Mouse (Mus musculus): ENCODE measurements around the gene Tead3.

The Tead3 gene

GRCm38 (mm10) chr17:28350466-28351352, at the start of gene Tead3:
Gene Tead3, minus strand, starts transcription at chr17:28350817.
- in situ Hi-C loops (cut with MseI, MboI): no loop called here

- in situ Hi-C loops (cut with MseI, MboI): loop anchor here in 1 of 2 experiments (5.0 kb wide), 1 partner anchor 127 kb away; no protein-coding TSS in a partner anchor
These were observed 44.4 kb upstream of the Tead3 start for GRCm38 (mm10) chr17:28394994-28395393.

GRCm38 (mm10) chr17:28394051-28394765, 43.6 kb upstream of the Tead3 start:
- in situ Hi-C loops (cut with MseI, MboI): no loop called here

GRCm38 (mm10) chr17:28391568-28392432, 41.2 kb upstream of the Tead3 start:
- in situ Hi-C loops (cut with MseI, MboI): no loop called here

GRCm38 (mm10) chr17:28388534-28388933, 37.9 kb upstream of the Tead3 start:
- in situ Hi-C loops (cut with MseI, MboI): no loop called here

GRCm38 (mm10) chr17:28386150-28386905, 35.7 kb upstream of the Tead3 start:
- in situ Hi-C loops (cut with MseI, MboI): no loop called here

- in situ Hi-C loops (cut with MseI, MboI): no loop called here
These were observed 33.7 kb upstream of the Tead3 start for GRCm38 (mm10) chr17:28384298-28384697.

- in situ Hi-C loops (cut with MseI, MboI): no loop called here
These were observed 29.6 kb upstream of the Tead3 start for GRCm38 (mm10) chr17:28380255-28380654.

- in situ Hi-C loops (cut with MseI, MboI): no loop called here
These were observed 25.0 kb upstream of the Tead3 start for GRCm38 (mm10) chr17:28375592-28376061.

- in situ Hi-C loops (cut with MseI, MboI): no loop called here
These were observed 23.9 kb upstream of the Tead3 start for GRCm38 (mm10) chr17:28374494-28374893.

GRCm38 (mm10) chr17:28373821-28374220, 23.2 kb upstream of the Tead3 start:
- in situ Hi-C loops (cut with MseI, MboI): no loop called here

GRCm38 (mm10) chr17:28371941-28372340, 21.3 kb upstream of the Tead3 start:
- in situ Hi-C loops (cut with MseI, MboI): no loop called here

- in situ Hi-C loops (cut with MseI, MboI): no loop called here
These were observed 20.7 kb upstream of the Tead3 start for GRCm38 (mm10) chr17:28371286-28371685.

GRCm38 (mm10) chr17:28369056-28369455, 18.4 kb upstream of the Tead3 start:
- in situ Hi-C loops (cut with MseI, MboI): no loop called here

- in situ Hi-C loops (cut with MseI, MboI): no loop called here
These were observed 17.8 kb upstream of the Tead3 start for GRCm38 (mm10) chr17:28368449-28368848.

- in situ Hi-C loops (cut with MseI, MboI): no loop called here
These were observed 14.5 kb upstream of the Tead3 start, which contains the start of gene Tulp1 for GRCm38 (mm10) chr17:28365122-28365521. Gene Tulp1, minus strand, starts transcription at chr17:28365222.

- in situ Hi-C loops (cut with MseI, MboI): no loop called here
These were observed 12.9 kb upstream of the Tead3 start for GRCm38 (mm10) chr17:28363507-28363906.

GRCm38 (mm10) chr17:28362653-28363292, 12.2 kb upstream of the Tead3 start:
- in situ Hi-C loops (cut with MseI, MboI): no loop called here

GRCm38 (mm10) chr17:28361921-28362652, 11.5 kb upstream of the Tead3 start:
- in situ Hi-C loops (cut with MseI, MboI): no loop called here

Measured in mouse trophoblast stem cell (cell line).